32 mouse cellular contexts compared by ENCODE assay signal in genomic region chr16:10756168-10756567, GRCm38 (mm10). TPM values are rescaled to one million over a fixed set of nuclear protein-coding genes. Genes with fewer than 3 reads are reported as not detected.
"Had no signal": no experiment of that assay in that cellular context is flagged by ENCODE, and none has a peak within 500 bp of the region (broad histone marks: within the 10 kb centered on the region; RNA-seq: fewer than 3 reads in every experiment).

No protein-coding gene starts in this region.

- H3K4me1 ChIP-seq: hindbrain, embryonic 13.5 days; hindbrain, embryonic 15.5 days; kidney, embryonic 15.5 days; limb, embryonic 13.5 days had no signal

- H3K4me3 ChIP-seq: gastrocnemius, adult 2 months; heart, adult 2 months; heart, embryonic 13.5 days; heart, embryonic 15.5 days; hindbrain, embryonic 13.5 days; hindbrain, embryonic 15.5 days; kidney, embryonic 15.5 days; limb, embryonic 13.5 days; limb, embryonic 15.5 days had no signal

- H3K36me3 ChIP-seq: heart, embryonic 13.5 days; heart, embryonic 15.5 days; hindbrain, embryonic 13.5 days; hindbrain, embryonic 15.5 days; kidney, embryonic 15.5 days; limb, embryonic 13.5 days; limb, embryonic 15.5 days had no signal

- H3K27ac ChIP-seq: gastrocnemius, adult 2 months; heart, adult 2 months; heart, embryonic 13.5 days; heart, embryonic 15.5 days; hindbrain, embryonic 13.5 days; hindbrain, embryonic 15.5 days; hindbrain, postnatal 0 days; kidney, embryonic 15.5 days; kidney, postnatal 0 days; limb, embryonic 13.5 days; limb, embryonic 15.5 days had no signal

- H3K9me3 ChIP-seq: heart, embryonic 13.5 days; heart, embryonic 15.5 days; hindbrain, embryonic 13.5 days; hindbrain, embryonic 15.5 days; kidney, embryonic 15.5 days; limb, embryonic 13.5 days; limb, embryonic 15.5 days had no signal

- H3K27me3 ChIP-seq: heart, embryonic 15.5 days; hindbrain, embryonic 13.5 days; hindbrain, embryonic 15.5 days; kidney, embryonic 15.5 days; limb, embryonic 13.5 days; limb, embryonic 15.5 days had no signal

- H3K4me2 ChIP-seq: heart, embryonic 11.5 days; heart, embryonic 13.5 days; heart, embryonic 15.5 days; hindbrain, embryonic 13.5 days; hindbrain, embryonic 15.5 days; kidney, embryonic 15.5 days; limb, embryonic 13.5 days; limb, embryonic 15.5 days had no signal

- DNase-seq: gastrocnemius, adult 2 months; gastrocnemius, postnatal 10 days; gastrocnemius, postnatal 25 days; heart, adult 11 months; heart, adult 2 months; heart, postnatal 14 days; heart, postnatal 36 days; kidney, adult 11 months; kidney, adult 2 months; kidney, adult 9 months; kidney, postnatal 14 days; kidney, postnatal 36 days; layer of hippocampus, adult 9-11 months; layer of hippocampus, postnatal 36 days; left cerebral cortex, postnatal 4 days had no signal

- ATAC-seq: hindbrain, postnatal 0 days; intestine, embryonic 16.5 days had no signal

- H3K9ac ChIP-seq: heart, embryonic 13.5 days; heart, embryonic 15.5 days; hindbrain, embryonic 13.5 days; hindbrain, embryonic 15.5 days; kidney, embryonic 15.5 days; limb, embryonic 13.5 days; limb, embryonic 15.5 days had no signal

RNA-seq across cellular contexts. Expression of gene Tnp2, which starts 32.3 kb away (rescaled TPM):
- polyA plus RNA-seq: frontal cortex, adult 2 months; heart, embryonic 11.5 days; heart, embryonic 13.5 days; heart, embryonic 15.5 days; heart, postnatal 0 days; hindbrain, embryonic 11.5 days; hindbrain, embryonic 13.5 days; hindbrain, embryonic 15.5 days; hindbrain, postnatal 0 days; intestine, embryonic 14.5 days; intestine, embryonic 16.5 days; kidney, embryonic 15.5 days; kidney, postnatal 0 days; limb, embryonic 11.5 days; limb, embryonic 13.5 days; limb, embryonic 15.5 days had no signal

RNA-seq across cellular contexts. Expression of gene Prm3, which starts 34.5 kb away (rescaled TPM):
- polyA plus RNA-seq: frontal cortex, adult 2 months; heart, embryonic 11.5 days; heart, embryonic 13.5 days; heart, embryonic 15.5 days; heart, postnatal 0 days; hindbrain, embryonic 11.5 days; hindbrain, embryonic 13.5 days; hindbrain, embryonic 15.5 days; hindbrain, postnatal 0 days; intestine, embryonic 14.5 days; intestine, embryonic 16.5 days; kidney, adult 2 months; kidney, embryonic 15.5 days; kidney, postnatal 0 days; large intestine, adult 2 months; limb, embryonic 11.5 days; limb, embryonic 13.5 days; limb, embryonic 15.5 days had no signal

RNA-seq across cellular contexts. Expression of gene Prm2, which starts 39.8 kb away (rescaled TPM):
- polyA plus RNA-seq: frontal cortex, adult 2 months; heart, embryonic 11.5 days; heart, embryonic 13.5 days; heart, embryonic 15.5 days; heart, postnatal 0 days; hindbrain, embryonic 11.5 days; hindbrain, embryonic 13.5 days; hindbrain, embryonic 15.5 days; hindbrain, postnatal 0 days; intestine, embryonic 14.5 days; intestine, embryonic 16.5 days; kidney, embryonic 15.5 days; kidney, postnatal 0 days; limb, embryonic 11.5 days; limb, embryonic 13.5 days; limb, embryonic 15.5 days had no signal

RNA-seq across cellular contexts. Expression of gene Prm1, which starts 49.5 kb away (rescaled TPM):
- polyA plus RNA-seq: frontal cortex, adult 2 months; heart, embryonic 11.5 days; heart, postnatal 0 days; hindbrain, embryonic 11.5 days; hindbrain, embryonic 13.5 days; intestine, embryonic 14.5 days; intestine, embryonic 16.5 days; kidney, postnatal 0 days; limb, embryonic 11.5 days had no signal
